Mouse (Mus musculus) hindbrain, postnatal 0 days (tissue): Measurements from ENCODE around the gene Slc13a5. TPM values are rescaled to one million over a fixed set of nuclear protein-coding genes. Genes with fewer than 3 reads are reported as not detected.

Experiments used
- ATAC-seq: fragments of 200-750 bp; cut with Nextera tagmentation; 2 replicates; pipeline ENCODE4 v1.8.0; 2017; ENCODE audit warnings: mild to moderate bottlenecking, moderate TSS enrichment, moderate library complexity
- DNase-seq: peaks from one replicate; pipeline ENCODE4 v3.0.0-alpha.2; 2015; ENCODE audit warnings: low spot score
- H3K27ac ChIP-seq: fragments of 300-500 bp; sonication (generic); 2 replicates; pipeline ENCODE4 v1.5.1; 2014; ENCODE audit warnings: mild to moderate bottlenecking
- H3K27me3 ChIP-seq: fragments of 300-500 bp; sonication (generic); 2 replicates; pipeline ENCODE4 v1.6.1; 2014; ENCODE audit warnings: low read length, mixed read lengths; ENCODE audit not compliant: insufficient read depth
- H3K36me3 ChIP-seq: fragments of 300-500 bp; sonication (generic); 2 replicates; pipeline ENCODE4 v1.6.1; 2014; ENCODE audit warnings: low read length, mixed read lengths; ENCODE audit not compliant: insufficient read depth
- H3K4me1 ChIP-seq: fragments of 300-500 bp; sonication (generic); 2 replicates; pipeline ENCODE4 v1.6.1; 2014; ENCODE audit warnings: antibody characterized with exemption, low read length, mixed read lengths; ENCODE audit not compliant: insufficient read depth
- H3K4me2 ChIP-seq: fragments of 300-500 bp; sonication (generic); 2 replicates; pipeline ENCODE4 v1.6.1; 2014; ENCODE audit warnings: low read depth, mild to moderate bottlenecking, low read length, moderate library complexity, mixed read lengths
- H3K4me3 ChIP-seq: fragments of 300-500 bp; sonication (generic); 2 replicates; pipeline ENCODE4 v1.5.1; 2014; ENCODE audit warnings: low read length
- H3K9ac ChIP-seq: fragments of 300-500 bp; sonication (generic); replicated peaks from 2 replicates; pipeline ENCODE4 v1.6.1; 2014; ENCODE audit warnings: mild to moderate bottlenecking, low read length, moderate library complexity, mixed read lengths
- H3K9me3 ChIP-seq: fragments of 300-500 bp; sonication (generic); 2 replicates; pipeline ENCODE4 v1.6.1; 2016; ENCODE audit warnings: low read length, mixed read lengths
- CTCF ChIP-seq: IDR thresholded peaks from 2 replicates; pipeline ENCODE4 v1.5.1; 2016; ENCODE audit warnings: antibody characterized with exemption, control low read depth, low read depth
- WGBS: fragments of 180-500 bp; shearing (Covaris S2); extraction: QIAGEN DNeasy Blood & Tissue Kit; methylation state at CpG from one replicate; pipeline ENCODE4 v1.1.7; 2014; 5-methylcytosine and 5-hydroxymethylcytosine counted together
- polyA plus RNA-seq: library from polyadenylated mRNA; unstranded; fragments of >200 nt; fragmentation: Nextera tagmentation; extraction: Ambion mirVana; gene quantifications from 2 replicates; pipeline ENCODE4 v1.2.1, GENCODE M21; 2015
- total RNA-seq: library from RNA; depleted of rRNA; stranded (reverse); fragments of >200 nt; gene quantifications from 2 replicates; pipeline ENCODE4 v1.2.3, GENCODE M21; 2014; rRNA removed

Slc13a5 gene
- total RNA-seq = 5.7 and 8.1 TPM in 2 replicates
- polyA plus RNA-seq = 6.8 and 7.5 TPM in 2 replicates

DNA sequence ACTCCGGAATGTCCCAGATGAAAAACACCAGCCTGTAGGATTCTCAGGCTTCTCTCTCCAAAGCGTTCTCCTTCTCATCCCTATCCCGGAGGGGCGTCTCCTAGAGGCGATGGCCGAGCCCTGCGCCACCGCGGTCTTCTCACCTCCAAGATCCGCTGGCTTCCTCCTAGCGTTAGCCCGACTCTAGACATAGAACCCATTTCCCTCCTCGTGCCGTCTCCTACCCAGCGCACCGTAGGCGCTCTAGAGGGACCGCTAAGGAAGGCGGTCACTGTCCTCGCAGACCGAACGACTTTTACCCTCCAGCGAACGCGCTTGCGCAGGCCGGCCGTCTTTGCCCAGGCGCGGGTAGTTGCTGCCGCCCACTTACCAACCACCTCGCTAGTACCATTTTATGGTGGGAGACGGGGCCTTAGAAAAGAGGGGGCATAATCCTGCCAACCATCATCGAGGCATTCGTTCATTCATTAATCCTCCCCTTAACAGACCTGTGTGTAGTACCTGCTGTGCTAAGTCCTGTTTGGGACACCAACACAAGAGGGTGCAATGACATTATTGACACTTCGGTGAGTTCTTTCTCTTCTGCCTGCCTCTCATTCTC is at the start of gene Slc13a5:
Gene Slc13a5, minus strand, starts transcription at position 263 of the 601 bp plus-strand sequence.
- H3K9me3 ChIP-seq = no peaks in the 10 kb centered on the region
- peaks cover 10% of the 10 kb centered on the region for H3K4me1 ChIP-seq
- WGBS = 2% methylated on average over 36 of the region's 36 CpGs
- DNase-seq = no peak
- peak within 1 kb of the TSS; percentile 32; the same call in 1 of the 2 replicates for H3K27ac ChIP-seq
- H3K4me3 ChIP-seq = peak within 1 kb of the TSS; percentile 45
- H3K36me3 ChIP-seq = no peaks in the 10 kb centered on the region
- H3K27me3 ChIP-seq = peaks cover 4% of the 10 kb centered on the region; the same call in 1 of the 2 replicates
- H3K9ac ChIP-seq = peak within 1 kb of the TSS; percentile 37
- peak within 1 kb of the TSS; percentile 67 for H3K4me2 ChIP-seq
- ATAC-seq = peak; percentile 66
- TF ChIP-seq CTCF = no peak; the same call in 1 of the 2 replicates

DNA sequence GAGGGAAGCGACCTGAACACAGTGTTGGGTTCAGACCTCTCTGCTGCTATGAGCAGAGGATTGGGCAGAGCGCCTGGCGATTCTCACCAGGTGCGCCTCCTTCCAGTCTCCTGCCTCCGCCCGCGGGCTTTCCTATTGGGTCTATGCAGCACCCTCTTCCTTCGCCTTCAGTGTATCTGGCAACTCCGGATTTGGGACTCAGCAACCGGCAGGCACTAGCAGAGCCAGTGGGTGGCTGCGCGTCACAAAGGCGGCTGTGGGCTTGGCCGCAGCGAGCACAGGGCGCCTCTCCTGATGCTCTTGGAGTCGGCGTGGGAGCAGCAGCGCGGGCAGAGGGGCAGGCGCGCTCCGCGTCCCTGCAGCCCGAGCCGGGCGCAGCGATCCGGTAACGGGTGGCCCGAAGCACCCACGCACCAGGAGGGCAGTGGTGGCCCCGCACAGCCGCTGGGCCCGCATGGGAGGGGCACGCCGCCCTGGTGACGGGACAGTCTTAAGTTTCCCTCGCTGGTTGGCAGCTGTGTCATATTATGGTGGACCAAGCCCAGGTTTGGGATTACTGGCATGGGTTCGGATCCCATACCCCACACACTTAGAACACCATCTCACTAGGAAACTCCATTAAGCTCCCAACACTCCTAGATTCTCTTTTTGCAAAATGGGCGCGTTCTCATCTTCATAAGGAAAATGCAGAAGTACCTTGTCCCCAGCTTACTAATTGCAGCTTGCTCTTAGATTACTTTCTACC is 47.3 kb upstream of the Slc13a5 start, which contains the start of gene Fbxo39:
Gene Fbxo39, plus strand, starts transcription at position 294 of the 745 bp plus-strand sequence.
- WGBS = 13% methylated on average over 42 of the region's 42 CpGs
- no peaks in the 10 kb centered on the region for H3K36me3 ChIP-seq
- H3K4me1 ChIP-seq = no peaks in the 10 kb centered on the region; the same call in 1 of the 2 replicates
- peak within 1 kb of the TSS; percentile 28 for H3K4me3 ChIP-seq
- DNase-seq (peak; percentile 3), ATAC-seq (no peak)
- H3K27me3 ChIP-seq = 0 out of 2 replicates have a peak, but pooled peaks cover 9% of the 10 kb centered on the region
- no peaks in the 10 kb centered on the region for H3K9me3 ChIP-seq
- TF ChIP-seq CTCF = no peak
- 0 out of 2 replicates have a peak within 1 kb of the TSS, but pooled peaks have one; percentile 21 for H3K9ac ChIP-seq
- H3K4me2 ChIP-seq = peak within 1 kb of the TSS; percentile 59
- no peak within 1 kb of the TSS for H3K27ac ChIP-seq

DNA sequence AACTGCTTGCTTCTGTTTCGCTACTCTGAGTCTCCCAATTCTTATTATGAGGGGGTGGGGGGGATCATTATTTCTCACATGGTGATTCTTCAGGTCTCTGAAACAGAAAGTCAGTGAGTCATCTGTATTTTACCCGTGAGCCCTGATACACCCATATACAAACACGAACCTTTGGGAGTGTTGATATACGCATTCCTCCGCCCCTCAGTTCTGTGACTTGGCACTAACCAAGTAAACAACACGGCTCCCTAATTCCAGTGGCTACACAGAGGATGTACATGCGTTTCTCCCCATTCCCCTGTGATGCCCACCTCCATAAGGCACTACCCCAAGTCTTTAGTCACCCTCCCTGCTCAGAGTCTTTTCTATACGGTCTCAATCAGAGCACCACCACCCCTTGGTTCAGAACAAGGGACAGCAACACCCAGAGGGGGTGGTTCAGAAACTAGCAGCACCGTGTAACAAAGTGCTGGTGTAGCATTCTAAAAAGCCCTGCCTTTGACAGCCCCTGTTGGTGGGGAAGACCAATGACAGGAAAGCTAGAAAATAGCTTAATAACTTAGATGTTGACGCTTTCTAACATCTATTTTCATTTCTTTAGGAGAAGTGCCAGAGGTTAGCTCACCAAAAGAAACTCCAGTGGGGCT is 44.5 kb upstream of the Slc13a5 start:
- Histone ChIP-seq H3K9me3 (no peaks in the 10 kb centered on the region), H3K4me3 (no peak overlapping the region), H3K4me1 (no peaks in the 10 kb centered on the region; the same call in 1 of the 2 replicates), H3K4me2 (no peak overlapping the region), H3K27me3 (0 out of 2 replicates have a peak, but pooled peaks cover 9% of the 10 kb centered on the region), H3K36me3 (no peaks in the 10 kb centered on the region), H3K9ac (no peak overlapping the region), H3K27ac (no peak overlapping the region)
- TF ChIP-seq CTCF = no peak
- DNase-seq (no peak), ATAC-seq (no peak)
- WGBS = 83% methylated on average over 10 of the region's 10 CpGs

- Histone ChIP-seq H3K9me3 (no peaks in the 10 kb centered on the region), H3K36me3 (no peaks in the 10 kb centered on the region), H3K4me1 (no peaks in the 10 kb centered on the region; the same call in 1 of the 2 replicates), H3K4me3 (no peak overlapping the region), H3K9ac (no peak overlapping the region), H3K27ac (no peak overlapping the region), H3K27me3 (0 out of 2 replicates have a peak, but pooled peaks cover 9% of the 10 kb centered on the region), H3K4me2 (no peak overlapping the region)
- ATAC-seq = no peak
- TF ChIP-seq CTCF = no peak
- DNase-seq = no peak
- WGBS = 87% methylated on average over 4 of the region's 4 CpGs
These were observed 43.5 kb upstream of the Slc13a5 start for GRCm38 (mm10) chr11:72310491-72310890.

DNA sequence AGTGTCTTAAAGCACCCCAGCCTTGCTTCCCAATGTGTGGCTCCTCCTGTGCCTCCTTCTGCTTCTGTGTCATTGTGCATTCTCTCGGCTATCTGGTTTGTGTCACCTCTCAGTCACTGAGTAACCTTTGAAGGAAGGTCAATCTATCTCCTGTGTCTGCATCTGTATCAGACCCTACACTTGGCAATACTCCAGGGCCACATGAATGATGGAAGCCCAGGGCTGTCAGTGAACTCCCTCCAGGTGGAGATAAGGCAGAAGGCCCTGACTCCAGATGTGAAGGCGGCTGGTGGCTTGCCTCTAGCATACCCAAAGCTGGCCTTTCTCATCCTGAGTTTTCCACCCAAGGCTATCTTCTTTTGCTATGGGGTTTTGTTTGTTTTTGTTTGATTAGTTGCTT is 42.0 kb upstream of the Slc13a5 start:
- ATAC-seq = no peak
- DNase-seq = no peak
- WGBS = 77% methylated on average over 2 of the region's 2 CpGs

GRCm38 (mm10) chr11:72307461-72307860 is 40.4 kb upstream of the Slc13a5 start:
- DNase-seq = no peak

More for the DNA sequence above, 42.0 kb upstream of the Slc13a5 start:
- Histone ChIP-seq H3K4me2 (no peak overlapping the region), H3K9me3 (no peaks in the 10 kb centered on the region), H3K9ac (no peak overlapping the region), H3K36me3 (no peaks in the 10 kb centered on the region), H3K27me3 (0 out of 2 replicates have a peak, but pooled peaks cover 2% of the 10 kb centered on the region), H3K27ac (no peak overlapping the region), H3K4me1 (no peaks in the 10 kb centered on the region), H3K4me3 (no peak overlapping the region)
- no peak for TF ChIP-seq CTCF

More at GRCm38 (mm10) chr11:72307461-72307860, 40.4 kb upstream of the Slc13a5 start:
- no peak for ATAC-seq
- Histone ChIP-seq H3K9ac (no peak overlapping the region), H3K4me1 (no peaks in the 10 kb centered on the region), H3K27me3 (no peaks in the 10 kb centered on the region), H3K4me3 (no peak overlapping the region), H3K9me3 (no peaks in the 10 kb centered on the region), H3K27ac (no peak overlapping the region), H3K36me3 (no peaks in the 10 kb centered on the region), H3K4me2 (no peak overlapping the region)
- no peak for TF ChIP-seq CTCF
- 83% methylated on average over 5 of the region's 5 CpGs for WGBS
